Mouse (Mus musculus) MEL (cell line): ENCODE results near the gene Adig. TPM values are rescaled to one million over a fixed set of nuclear protein-coding genes. Genes with fewer than 3 reads are reported as not detected.

Source experiments
- DNase-seq: peaks from one replicate; pipeline ENCODE4 v3.0.0; 2011; ENCODE audit warnings: low read depth, low spot score
- H3K27ac ChIP-seq: 2 replicates; pipeline ENCODE4 v1.5.1; 2012; ENCODE audit warnings: low read depth, mild to moderate bottlenecking, control low read depth, low read length, moderate library complexity; ENCODE audit not compliant: control insufficient read depth
- H3K27me3 ChIP-seq, 2 experiments: fragments of 150-350 bp in 1 of 2; sonication (generic) in 1 of 2; 2 replicates each; pipeline ENCODE4 v1.6.1; 2012; ENCODE audit warnings: low read length in 2 of 2, mild to moderate bottlenecking in 2 of 2, improper control_type of control experiment in 1 of 2, moderate library complexity in 1 of 2; ENCODE audit not compliant: insufficient read depth in 2 of 2, control insufficient read depth in 1 of 2
- H3K36me3 ChIP-seq, 2 experiments: 2 replicates each; pipeline ENCODE4 v1.6.1; 2012 to 2014; ENCODE audit warnings: low read length in 2 of 2, improper control_type of control experiment in 1 of 2, inconsistent platforms in 1 of 2, mild to moderate bottlenecking in 1 of 2; ENCODE audit not compliant: insufficient read depth in 2 of 2, control insufficient read depth in 1 of 2
- H3K4me1 ChIP-seq, 2 experiments: fragments of 150-350 bp in 1 of 2; sonication (generic) in 1 of 2; 2 replicates each; pipeline ENCODE4 v1.6.1; 2012; ENCODE audit warnings: low read length in 2 of 2, improper control_type of control experiment in 1 of 2, mild to moderate bottlenecking in 1 of 2; ENCODE audit not compliant: insufficient read depth in 2 of 2, control insufficient read depth in 1 of 2
- H3K4me3 ChIP-seq, 2 experiments: fragments of 150-350 bp in 1 of 2; sonication (generic) in 1 of 2; 2 replicates each; pipeline ENCODE4 v1.5.1; 2012; ENCODE audit warnings: low read depth in 2 of 2, low read length in 2 of 2, mild to moderate bottlenecking in 2 of 2, moderate library complexity in 2 of 2, control low read depth in 1 of 2, improper control_type of control experiment in 1 of 2; ENCODE audit not compliant: control insufficient read depth in 1 of 2, insufficient read depth in 1 of 2
- H3K79me2 ChIP-seq: 2 replicates; pipeline ENCODE4 v1.6.1; 2012; ENCODE audit warnings: mild to moderate bottlenecking, low read length, moderate library complexity; ENCODE audit not compliant: control insufficient read depth, poor library complexity, insufficient read depth
- H3K9ac ChIP-seq: 2 replicates; pipeline ENCODE4 v1.6.1; 2012; ENCODE audit warnings: low read depth, mild to moderate bottlenecking, control low read depth, low read length, moderate library complexity; ENCODE audit not compliant: control insufficient read depth, poor library complexity, severe bottlenecking
- H3K9me3 ChIP-seq: fragments of 150-350 bp; sonication (generic); replicated peaks from 2 replicates; pipeline ENCODE4 v1.6.1; 2012; ENCODE audit warnings: mild to moderate bottlenecking, low read length, improper control_type of control experiment, moderate library complexity; ENCODE audit not compliant: insufficient read depth
- EP300 ChIP-seq, 2 experiments: IDR thresholded peaks; 2 replicates each; pipeline ENCODE4 v1.6.1; 2011; ENCODE audit warnings: improper control_type of control experiment in 2 of 2, low read length in 2 of 2, low read depth in 1 of 2, mild to moderate bottlenecking in 1 of 2
- JUND ChIP-seq: IDR thresholded peaks from 2 replicates; pipeline ENCODE4 v1.6.1; 2011; ENCODE audit warnings: low read depth, mild to moderate bottlenecking, improper control_type of control experiment, low read length
- MAFK ChIP-seq: IDR thresholded peaks from 2 replicates; pipeline ENCODE4 v1.6.1; 2011; ENCODE audit warnings: low read depth, mild to moderate bottlenecking, low read length, improper control_type of control experiment, borderline replicate concordance
- MAX ChIP-seq: IDR thresholded peaks from 2 replicates; pipeline ENCODE4 v1.6.1; 2011; ENCODE audit warnings: low read length, improper control_type of control experiment
- MYC ChIP-seq: IDR thresholded peaks from 2 replicates; pipeline ENCODE4 v1.6.1; 2011; ENCODE audit warnings: low read depth, mild to moderate bottlenecking, low read length, improper control_type of control experiment, moderate library complexity
- POLR2AphosphoS5 ChIP-seq: IDR thresholded peaks from 2 replicates; pipeline ENCODE4 v1.6.1; 2012; ENCODE audit warnings: low read depth, borderline replicate concordance, mild to moderate bottlenecking, inconsistent platforms, low read length, moderate library complexity, mixed read lengths
- RCOR1 ChIP-seq: IDR thresholded peaks from 2 replicates; pipeline ENCODE4 v1.6.1; 2012; ENCODE audit warnings: low read depth, mild to moderate bottlenecking, inconsistent platforms, low read length, improper control_type of control experiment
- TAL1 ChIP-seq: IDR thresholded peaks from 2 replicates; pipeline ENCODE4 v1.6.1; 2012; ENCODE audit warnings: mild to moderate bottlenecking, inconsistent platforms, low read length, moderate library complexity, mixed read lengths
- TCF12 ChIP-seq: IDR thresholded peaks from 2 replicates; pipeline ENCODE4 v1.6.1; 2014; ENCODE audit warnings: low read depth, mild to moderate bottlenecking, inconsistent platforms, low read length, improper control_type of control experiment, moderate library complexity
- USF2 ChIP-seq, 2 experiments: IDR thresholded peaks; 2 replicates each; pipeline ENCODE4 v1.6.1; 2011 to 2012; ENCODE audit warnings: improper control_type of control experiment in 2 of 2, low read length in 2 of 2, borderline replicate concordance in 1 of 2, inconsistent platforms in 1 of 2, low read depth in 1 of 2, mild to moderate bottlenecking in 1 of 2; ENCODE audit not compliant: insufficient read depth in 1 of 2
- ZC3H11A ChIP-seq: IDR thresholded peaks from 2 replicates; pipeline ENCODE4 v1.6.1; 2012; ENCODE audit warnings: low read depth, mild to moderate bottlenecking, inconsistent platforms, low read length, improper control_type of control experiment
- ZMIZ1 ChIP-seq: IDR thresholded peaks from 2 replicates; pipeline ENCODE4 v1.6.1; 2012; ENCODE audit warnings: low read depth, mild to moderate bottlenecking, inconsistent platforms, low read length, improper control_type of control experiment, moderate library complexity
- polyA plus RNA-seq, 2 experiments: library from polyadenylated mRNA; stranded (reverse) in 1 of 2; unstranded in 1 of 2; fragments of >175 nt in 1 of 2; fragments of >200 nt in 1 of 2; gene quantifications; 2 replicates each; pipeline versions ENCODE4 v1.2.1 to v1.2.4; 2012; ENCODE audit warnings: low replicate concordance in 2 of 2, low read depth in 1 of 2; ENCODE audit not compliant: insufficient read length in 2 of 2, insufficient read depth in 1 of 2, missing spikeins in 1 of 2
- total RNA-seq: library from RNA; depleted of rRNA; stranded (reverse); fragments of 300-350 nt; gene quantifications from 2 replicates; pipeline ENCODE4 v1.2.3, GENCODE M21; 2012

The Adig gene
- total and polyA plus RNA-seq, 3 experiments, result not detected

DNA sequence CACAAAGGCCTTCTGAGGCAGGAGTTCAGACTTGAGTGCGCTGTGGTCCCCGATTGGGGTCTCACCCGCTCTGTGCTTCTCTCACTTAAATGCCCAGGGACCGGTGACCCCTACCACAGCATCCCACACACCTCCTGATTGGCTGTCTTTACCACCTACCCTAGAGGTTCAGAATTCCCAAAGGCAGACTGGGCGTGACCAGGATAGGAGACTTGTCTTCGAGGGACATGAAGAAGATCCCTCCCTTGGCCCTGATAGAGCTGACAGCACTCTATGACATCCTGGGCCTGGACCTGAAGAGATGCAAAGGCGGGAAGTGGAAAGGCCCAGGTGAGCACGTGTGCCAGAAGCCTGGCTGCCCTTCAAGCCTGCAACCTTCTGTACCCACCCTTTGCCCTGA lies 32.1 kb downstream of the Adig start:
- Histone ChIP-seq H3K79me2 (no peaks in the 10 kb centered on the region), H3K27me3 (no peaks in the 10 kb centered on the region; a peak in 1 of 4 replicates), H3K36me3 (no peaks in the 10 kb centered on the region), H3K4me1 (no peaks in the 10 kb centered on the region; a peak in 1 of 4 replicates), H3K27ac (no peak overlapping the region), H3K4me3 (no peak overlapping the region), H3K9ac (no peak overlapping the region), H3K9me3 (no peaks in the 10 kb centered on the region)
- TF ChIP-seq ZMIZ1, result no peak
- TF ChIP-seq TAL1, result no peak
- no peak for TF ChIP-seq MAX
- no peak for TF ChIP-seq JUND
- TF ChIP-seq EP300 (IDR thresholded peaks at IDR 0.05; ENCODE audit: low read depth in 1 of 2, low read length in 2 of 2), result no peak
- TF ChIP-seq USF2 (IDR thresholded peaks at IDR 0.05; ENCODE audit: borderline replicate concordance in 1 of 2, insufficient read depth in 1 of 2, low read depth in 1 of 2, low read length in 2 of 2), result no peak
- TF ChIP-seq POLR2AphosphoS5, result no peak
- DNase-seq, result no peak

DNA sequence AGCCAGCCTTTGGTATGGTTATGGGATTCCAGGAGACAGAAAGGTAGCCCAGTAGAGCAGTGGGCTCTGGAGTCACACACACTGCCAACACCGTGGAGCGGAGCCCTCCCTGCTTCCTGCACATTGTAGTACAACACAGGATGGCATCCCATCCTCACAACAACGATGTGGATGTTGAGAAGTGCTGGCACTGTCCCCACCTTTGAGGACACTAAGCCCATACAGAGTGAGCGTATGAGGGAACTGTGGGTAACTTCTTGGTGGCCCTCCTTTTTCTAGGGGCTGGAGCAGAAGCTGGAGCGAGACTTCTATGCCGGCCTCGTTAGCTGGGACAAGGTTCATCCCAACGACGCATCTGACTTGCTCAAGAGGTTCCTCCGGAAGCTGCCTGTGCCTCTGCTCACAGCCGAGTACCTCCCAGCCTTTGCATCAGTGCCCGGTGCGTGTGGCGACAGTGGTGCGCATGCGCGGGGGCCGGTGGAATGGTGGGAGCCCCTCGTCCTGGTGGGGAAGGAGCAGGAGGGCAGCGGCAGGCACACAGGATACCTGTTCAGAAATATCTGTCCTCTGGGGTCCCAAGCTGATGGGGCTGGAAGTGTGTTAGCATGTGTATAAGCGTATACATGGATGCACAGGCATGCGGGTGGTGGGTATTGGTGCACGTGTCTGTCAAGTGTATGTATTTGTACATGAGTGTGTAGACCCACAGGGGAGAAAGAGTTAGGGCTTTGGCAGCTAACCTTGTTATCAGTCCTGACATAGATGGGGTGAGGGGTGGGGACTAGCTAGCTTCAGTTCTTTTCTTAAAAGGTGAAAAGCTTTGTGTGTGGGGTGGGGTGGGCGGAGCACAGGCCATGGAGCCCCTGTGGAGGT lies 37.3 kb downstream of the Adig start:
- Histone ChIP-seq H3K27me3 (no peaks in the 10 kb centered on the region; a peak in 1 of 4 replicates), H3K36me3 (no peaks in the 10 kb centered on the region)
- TF ChIP-seq ZC3H11A (no peak), TCF12 (no peak)
- TF ChIP-seq, all 39 proteins: peak for 0
- Histone ChIP-seq H3K27ac (no peak overlapping the region), H3K4me1 (no peaks in the 10 kb centered on the region), H3K9ac (no peak overlapping the region), H3K79me2 (no peaks in the 10 kb centered on the region), H3K4me3 (no peak overlapping the region), H3K9me3 (no peaks in the 10 kb centered on the region)
- DNase-seq, result no peak

DNA sequence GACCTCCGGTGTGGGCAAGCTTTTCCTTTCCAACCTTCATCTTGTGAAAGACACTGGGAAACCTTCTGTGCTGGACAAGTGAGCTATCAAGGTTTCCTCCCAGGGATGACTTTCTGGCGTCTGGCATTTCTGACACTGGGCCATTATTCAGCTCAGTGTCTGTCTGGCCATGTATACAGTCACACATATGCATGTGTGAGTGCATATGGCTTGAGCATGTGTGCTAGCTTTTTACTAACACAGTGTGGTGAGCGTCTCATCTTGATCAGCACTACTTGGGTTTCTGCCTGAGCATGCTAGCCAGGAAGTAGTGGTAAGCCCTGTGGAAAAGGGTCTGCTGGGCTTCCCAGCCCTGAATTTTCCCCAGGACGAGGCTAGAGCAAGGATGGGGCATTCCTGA lies 38.9 kb downstream of the Adig start:
- Histone ChIP-seq H3K27me3 (no peaks in the 10 kb centered on the region; a peak in 2 of 4 replicates), H3K27ac (no peak overlapping the region), H3K79me2 (no peaks in the 10 kb centered on the region), H3K9me3 (no peaks in the 10 kb centered on the region), H3K9ac (no peak overlapping the region), H3K4me1 (no peaks in the 10 kb centered on the region), H3K36me3 (no peaks in the 10 kb centered on the region), H3K4me3 (no peak overlapping the region)
- no peak for DNase-seq
- TF ChIP-seq MYC (no peak), RCOR1 (no peak), MAFK (no peak)
